Mouse (Mus musculus) kidney, postnatal 0 days (tissue): ENCODE measurements at regions not wholly inside any gene's neighbourhood (a gene's known extent, or its start where the extent isn't known, plus 50 kb on each side); places are given as distances from the start of the nearest gene placed in this dataset.

Experiments
- ATAC-seq: fragments of 200-750 bp; cut with Nextera tagmentation; replicated peaks from 2 replicates; pipeline ENCODE4 v1.8.0; 2017; ENCODE audit warnings: low read depth, moderate number of reproducible peaks, moderate TSS enrichment, moderate library complexity; ENCODE audit not compliant: low FRiP score
- DNase-seq: peaks from one replicate; pipeline ENCODE4 v3.0.0-alpha.2; 2016; ENCODE audit warnings: low spot score
- H3K27ac ChIP-seq: fragments of 300-500 bp; sonication (generic); 2 replicates; pipeline ENCODE4 v1.5.1; 2014; ENCODE audit warnings: mild to moderate bottlenecking
- H3K27me3 ChIP-seq: fragments of 300-500 bp; sonication (generic); 2 replicates; pipeline ENCODE4 v1.6.1; 2014; ENCODE audit warnings: low read length, mixed read lengths; ENCODE audit not compliant: insufficient read depth
- H3K36me3 ChIP-seq: fragments of 300-500 bp; sonication (generic); 2 replicates; pipeline ENCODE4 v1.6.1; 2014; ENCODE audit warnings: low read length, mixed read lengths; ENCODE audit not compliant: insufficient read depth
- H3K4me1 ChIP-seq: fragments of 300-500 bp; sonication (generic); replicated peaks from 2 replicates; pipeline ENCODE4 v1.6.1; 2014; ENCODE audit warnings: antibody characterized with exemption, low read length, mixed read lengths; ENCODE audit not compliant: insufficient read depth
- H3K4me2 ChIP-seq: fragments of 300-500 bp; sonication (generic); 2 replicates; pipeline ENCODE4 v1.6.1; 2014; ENCODE audit warnings: mild to moderate bottlenecking, low read length, moderate library complexity, mixed read lengths
- H3K4me3 ChIP-seq: fragments of 300-500 bp; sonication (generic); replicated peaks from 2 replicates; pipeline ENCODE4 v1.5.1; 2014; ENCODE audit warnings: low read depth, low read length
- H3K9ac ChIP-seq: fragments of 300-500 bp; sonication (generic); 2 replicates; pipeline ENCODE4 v1.6.1; 2014; ENCODE audit warnings: low read depth, low read length
- H3K9me3 ChIP-seq: fragments of 300-500 bp; sonication (generic); replicated peaks from 2 replicates; pipeline ENCODE4 v1.6.1; 2016; ENCODE audit warnings: low read length, inconsistent platforms, mixed read lengths
- CTCF ChIP-seq: IDR thresholded peaks from 2 replicates; pipeline ENCODE4 v1.5.1; 2016; ENCODE audit warnings: antibody characterized with exemption, low read depth, mild to moderate bottlenecking, moderate library complexity
- WGBS: fragments of 180-500 bp; shearing (Covaris S2); extraction: QIAGEN DNeasy Blood & Tissue Kit; methylation state at CpG from one replicate; pipeline ENCODE4 v1.1.7; 2014; 5-methylcytosine and 5-hydroxymethylcytosine counted together

GRCm38 (mm10) chr4:152729421-152729820 lies 251.8 kb upstream of the Kcnab2 start:
- 78% methylated on average over 6 of the region's 6 CpGs for WGBS
- Histone ChIP-seq H3K9ac (no peak overlapping the region), H3K27me3 (no peaks in the 10 kb centered on the region), H3K9me3 (no peaks in the 10 kb centered on the region), H3K4me3 (no peak overlapping the region), H3K36me3 (no peaks in the 10 kb centered on the region), H3K4me1 (no peaks in the 10 kb centered on the region), H3K27ac (no peak overlapping the region), H3K4me2 (no peak overlapping the region)
- ATAC-seq (no peak), DNase-seq (no peak)
- no peak for TF ChIP-seq CTCF

DNA sequence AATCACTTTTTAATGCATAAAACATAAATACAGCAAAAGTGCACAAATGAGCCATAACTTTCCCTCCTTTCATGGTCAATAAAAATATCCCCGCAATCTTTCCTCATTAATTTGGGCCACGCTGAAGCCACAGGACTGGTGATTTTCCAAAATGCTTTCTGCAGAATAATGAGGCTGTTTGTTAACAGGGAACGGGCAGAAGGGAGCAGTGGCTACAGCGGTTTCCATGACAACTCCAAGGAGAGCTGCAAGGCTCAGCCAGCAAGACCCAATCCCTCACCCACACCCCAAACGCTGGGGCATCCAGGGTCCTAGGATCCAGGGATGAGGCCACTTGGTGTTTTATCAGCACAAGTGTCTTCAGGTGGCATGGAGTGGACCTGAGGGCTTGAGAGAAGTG lies 248.2 kb upstream of the Kcnab2 start:
- H3K36me3 ChIP-seq: no peaks in the 10 kb centered on the region
- no peaks in the 10 kb centered on the region for H3K4me1 ChIP-seq
- H3K27ac ChIP-seq: no peak overlapping the region
- H3K9me3 ChIP-seq: no peaks in the 10 kb centered on the region
- WGBS: 58% methylated on average over 5 of the region's 5 CpGs
- H3K4me2 ChIP-seq: no peak overlapping the region
- no peak overlapping the region for H3K9ac ChIP-seq
- H3K27me3 ChIP-seq: no peaks in the 10 kb centered on the region
- TF ChIP-seq CTCF: no peak
- ATAC-seq (no peak), DNase-seq (no peak)
- no peak overlapping the region for H3K4me3 ChIP-seq

GRCm38 (mm10) chr4:152725423-152725822 lies 247.8 kb upstream of the Kcnab2 start:
- 51% methylated on average over 6 of the region's 6 CpGs for WGBS
- DNase-seq: no peak
- Histone ChIP-seq H3K9me3 (no peaks in the 10 kb centered on the region), H3K9ac (no peak overlapping the region), H3K27ac (no peak overlapping the region), H3K4me1 (no peaks in the 10 kb centered on the region), H3K27me3 (no peaks in the 10 kb centered on the region), H3K4me2 (no peak overlapping the region), H3K4me3 (no peak overlapping the region), H3K36me3 (no peaks in the 10 kb centered on the region)
- no peak for ATAC-seq
- TF ChIP-seq CTCF: no peak

DNA sequence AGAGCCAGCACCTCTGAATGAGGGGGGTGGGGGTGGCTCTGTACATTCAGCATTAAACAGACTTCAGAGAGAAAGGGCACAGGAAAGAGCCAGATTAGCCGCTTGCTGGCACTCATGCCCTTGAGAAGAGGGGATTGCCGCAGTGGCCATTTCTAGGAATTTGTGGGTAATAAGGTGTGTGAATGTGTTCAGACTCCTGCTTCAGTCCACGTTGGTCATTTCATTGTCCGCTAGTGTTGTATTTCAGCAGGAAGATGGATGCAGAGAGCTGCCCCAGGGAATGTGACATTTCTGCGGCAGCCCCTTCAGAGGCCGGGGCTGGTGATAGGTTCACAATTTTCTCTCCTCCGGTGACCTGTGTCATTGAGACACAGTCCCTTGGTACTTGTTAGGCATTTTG lies 247.1 kb upstream of the Kcnab2 start:
- 52% methylated on average over 7 of the region's 7 CpGs for WGBS
- DNase-seq: no peak
- no peak overlapping the region for H3K9ac ChIP-seq
- H3K4me3 ChIP-seq: no peak overlapping the region
- no peaks in the 10 kb centered on the region for H3K27me3 ChIP-seq
- H3K4me2 ChIP-seq: no peak overlapping the region
- ATAC-seq: no peak
- H3K9me3 ChIP-seq: no peaks in the 10 kb centered on the region
- no peak for TF ChIP-seq CTCF
- no peak overlapping the region for H3K27ac ChIP-seq
- no peaks in the 10 kb centered on the region for H3K36me3 ChIP-seq
- no peaks in the 10 kb centered on the region for H3K4me1 ChIP-seq

- ATAC-seq (no peak), DNase-seq (no peak)
- Histone ChIP-seq H3K27ac (no peak overlapping the region), H3K4me3 (no peak overlapping the region), H3K9ac (no peak overlapping the region), H3K4me1 (no peaks in the 10 kb centered on the region), H3K27me3 (no peaks in the 10 kb centered on the region), H3K36me3 (no peaks in the 10 kb centered on the region), H3K9me3 (no peaks in the 10 kb centered on the region), H3K4me2 (no peak overlapping the region)
- 61% methylated on average over 10 of the region's 10 CpGs for WGBS
- no peak for TF ChIP-seq CTCF
These were observed 246.4 kb upstream of the Kcnab2 start for GRCm38 (mm10) chr4:152724026-152724425.

DNA sequence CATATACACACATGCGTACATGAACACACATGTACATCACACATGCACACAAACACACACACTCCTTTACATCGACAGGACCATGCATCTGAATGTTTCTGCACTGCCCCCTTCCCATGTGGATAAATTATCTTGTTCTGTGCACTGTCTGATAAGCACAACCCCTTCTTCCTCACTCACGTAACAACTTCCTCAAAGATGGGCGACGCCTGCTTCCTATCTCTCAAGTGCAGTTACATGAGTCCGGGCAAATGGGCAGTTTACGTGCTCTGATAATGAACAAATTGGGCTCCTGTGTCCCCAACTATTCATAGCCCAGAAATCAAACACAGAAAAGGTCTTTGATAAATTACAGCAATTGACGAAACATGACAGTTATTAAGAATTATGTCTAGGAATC lies 242.9 kb upstream of the Kcnab2 start:
- H3K9me3 ChIP-seq: no peaks in the 10 kb centered on the region
- H3K27me3 ChIP-seq: no peaks in the 10 kb centered on the region
- TF ChIP-seq CTCF: no peak
- no peaks in the 10 kb centered on the region for H3K4me1 ChIP-seq
- ATAC-seq (no peak), DNase-seq (no peak)
- no peak overlapping the region for H3K4me3 ChIP-seq
- WGBS: 81% methylated on average over 8 of the region's 8 CpGs
- H3K4me2 ChIP-seq: no peak overlapping the region
- no peak overlapping the region for H3K9ac ChIP-seq
- no peaks in the 10 kb centered on the region for H3K36me3 ChIP-seq
- H3K27ac ChIP-seq: no peak overlapping the region

- Histone ChIP-seq H3K4me2 (no peak overlapping the region), H3K27me3 (no peaks in the 10 kb centered on the region), H3K9ac (no peak overlapping the region), H3K27ac (no peak overlapping the region), H3K4me3 (no peak overlapping the region), H3K4me1 (no peaks in the 10 kb centered on the region), H3K9me3 (no peaks in the 10 kb centered on the region), H3K36me3 (no peaks in the 10 kb centered on the region)
- no peak for ATAC-seq
- TF ChIP-seq CTCF: no peak
- 86% methylated on average over 15 of the region's 15 CpGs for WGBS
- no peak for DNase-seq
These were observed 241.9 kb upstream of the Kcnab2 start for GRCm38 (mm10) chr4:152719416-152720127.
